Mouse (Mus musculus): ENCODE data around the gene Eva1c. TPM values are rescaled to one million over a fixed set of nuclear protein-coding genes. Genes with fewer than 3 reads are reported as not detected.

Gene Eva1c
- polyA plus RNA-seq, 1 experiment from 2014 or later: 1.2 TPM

- no peak for TF ChIP-seq CTCF (IDR thresholded peaks at IDR 0.05; ENCODE audit: low read depth)
- Histone ChIP-seq H3K9ac (ENCODE audit: low read depth, low read length) (no peak overlapping the region), H3K27me3 (ENCODE audit: insufficient read depth, low read length) (no peaks in the 10 kb centered on the region), H3K9me3 (replicated peaks; ENCODE audit: low read length) (no peaks in the 10 kb centered on the region), H3K27ac (no peak overlapping the region), H3K4me2 (ENCODE audit: low read length) (no peak overlapping the region), H3K4me1 (replicated peaks; ENCODE audit: insufficient read depth, low read length) (no peaks in the 10 kb centered on the region; the same call in 1 of the 2 replicates), H3K4me3 (replicated peaks; ENCODE audit: low read depth, low read length) (no peak overlapping the region), H3K36me3 (ENCODE audit: insufficient read depth, low read length) (no peaks in the 10 kb centered on the region)
- DNase-seq (ENCODE audit: low spot score) (no peak), ATAC-seq (replicated peaks; ENCODE audit: low FRiP score, low read depth) (no peak)
- WGBS: 70% methylated on average over 8 of the region's 8 CpGs
Observed at GRCm38 (mm10) chr16:90837431-90837830, 10.9 kb downstream of the Eva1c start.

GRCm38 (mm10) chr16:90842164-90842563 lies 15.6 kb downstream of the Eva1c start:
- ATAC-seq (replicated peaks; ENCODE audit: low FRiP score, low read depth) (no peak), DNase-seq (ENCODE audit: low spot score) (no peak)
- H3K9me3 ChIP-seq (replicated peaks; ENCODE audit: low read length): no peaks in the 10 kb centered on the region
- no peaks in the 10 kb centered on the region for H3K36me3 ChIP-seq (ENCODE audit: insufficient read depth, low read length)
- no peak overlapping the region for H3K4me2 ChIP-seq (ENCODE audit: low read length)
- H3K27me3 ChIP-seq (ENCODE audit: insufficient read depth, low read length): no peaks in the 10 kb centered on the region
- no peak overlapping the region for H3K4me3 ChIP-seq (replicated peaks; ENCODE audit: low read depth, low read length)
- no peaks in the 10 kb centered on the region; the same call in 1 of the 2 replicates for H3K4me1 ChIP-seq (replicated peaks; ENCODE audit: insufficient read depth, low read length)
- no peak overlapping the region for H3K27ac ChIP-seq
- TF ChIP-seq CTCF (IDR thresholded peaks at IDR 0.05; ENCODE audit: low read depth): no peak
- no peak overlapping the region for H3K9ac ChIP-seq (ENCODE audit: low read depth, low read length)
- WGBS: 52% methylated on average over 9 of the region's 9 CpGs

GRCm38 (mm10) chr16:90845038-90845437 lies 18.5 kb downstream of the Eva1c start:
- ATAC-seq (replicated peaks; ENCODE audit: low FRiP score, low read depth): no peak
- TF ChIP-seq CTCF (IDR thresholded peaks at IDR 0.05; ENCODE audit: low read depth): no peak
- no peaks in the 10 kb centered on the region for H3K27me3 ChIP-seq (ENCODE audit: insufficient read depth, low read length)
- H3K27ac ChIP-seq: no peak overlapping the region
- no peak overlapping the region for H3K4me2 ChIP-seq (ENCODE audit: low read length)
- no peaks in the 10 kb centered on the region; the same call in 1 of the 2 replicates for H3K4me1 ChIP-seq (replicated peaks; ENCODE audit: insufficient read depth, low read length)
- 75% methylated on average over 6 of the region's 6 CpGs for WGBS
- DNase-seq (ENCODE audit: low spot score): no peak
- H3K4me3 ChIP-seq (replicated peaks; ENCODE audit: low read depth, low read length): no peak overlapping the region
- H3K36me3 ChIP-seq (ENCODE audit: insufficient read depth, low read length): no peaks in the 10 kb centered on the region
- H3K9me3 ChIP-seq (replicated peaks; ENCODE audit: low read length): no peaks in the 10 kb centered on the region
- H3K9ac ChIP-seq (ENCODE audit: low read depth, low read length): no peak overlapping the region

- WGBS: 45% methylated on average over 13 of the region's 13 CpGs
- ATAC-seq (replicated peaks; ENCODE audit: low FRiP score, low read depth): no peak
- H3K9me3 ChIP-seq (replicated peaks; ENCODE audit: low read length): no peaks in the 10 kb centered on the region
- H3K4me3 ChIP-seq (replicated peaks; ENCODE audit: low read depth, low read length): no peak overlapping the region
- no peak for TF ChIP-seq CTCF (IDR thresholded peaks at IDR 0.05; ENCODE audit: low read depth)
- H3K27me3 ChIP-seq (ENCODE audit: insufficient read depth, low read length): no peaks in the 10 kb centered on the region
- no peaks in the 10 kb centered on the region; the same call in 1 of the 2 replicates for H3K4me1 ChIP-seq (replicated peaks; ENCODE audit: insufficient read depth, low read length)
- H3K9ac ChIP-seq (ENCODE audit: low read depth, low read length): no peak overlapping the region
- no peak overlapping the region for H3K4me2 ChIP-seq (ENCODE audit: low read length)
- no peak for DNase-seq (ENCODE audit: low spot score)
- no peak overlapping the region for H3K27ac ChIP-seq
- H3K36me3 ChIP-seq (ENCODE audit: insufficient read depth, low read length): no peaks in the 10 kb centered on the region
Observed at GRCm38 (mm10) chr16:90845591-90845990, 19.1 kb downstream of the Eva1c start.

- H3K4me2 ChIP-seq (ENCODE audit: low read length): no peak overlapping the region
- H3K4me1 ChIP-seq (replicated peaks; ENCODE audit: insufficient read depth, low read length): no peaks in the 10 kb centered on the region; the same call in 1 of the 2 replicates
- ATAC-seq (replicated peaks; ENCODE audit: low FRiP score, low read depth): no peak
- no peak for DNase-seq (ENCODE audit: low spot score)
- no peaks in the 10 kb centered on the region for H3K36me3 ChIP-seq (ENCODE audit: insufficient read depth, low read length)
- H3K9ac ChIP-seq (ENCODE audit: low read depth, low read length): no peak overlapping the region
- WGBS: 60% methylated on average over 7 of the region's 7 CpGs
- no peak overlapping the region; the same call in 1 of the 2 replicates for H3K27ac ChIP-seq
- H3K27me3 ChIP-seq (ENCODE audit: insufficient read depth, low read length): no peaks in the 10 kb centered on the region
- no peak overlapping the region for H3K4me3 ChIP-seq (replicated peaks; ENCODE audit: low read depth, low read length)
- TF ChIP-seq CTCF (IDR thresholded peaks at IDR 0.05; ENCODE audit: low read depth): no peak
- H3K9me3 ChIP-seq (replicated peaks; ENCODE audit: low read length): no peaks in the 10 kb centered on the region
Observed at GRCm38 (mm10) chr16:90848697-90849096, 22.2 kb downstream of the Eva1c start.

GRCm38 (mm10) chr16:90849262-90849661 lies 22.7 kb downstream of the Eva1c start:
- WGBS: 53% methylated on average over 12 of the region's 12 CpGs
- TF ChIP-seq CTCF (IDR thresholded peaks at IDR 0.05; ENCODE audit: low read depth): no peak
- no peaks in the 10 kb centered on the region for H3K27me3 ChIP-seq (ENCODE audit: insufficient read depth, low read length)
- no peaks in the 10 kb centered on the region; the same call in 1 of the 2 replicates for H3K4me1 ChIP-seq (replicated peaks; ENCODE audit: insufficient read depth, low read length)
- no peaks in the 10 kb centered on the region for H3K9me3 ChIP-seq (replicated peaks; ENCODE audit: low read length)
- ATAC-seq (replicated peaks; ENCODE audit: low FRiP score, low read depth): peak; percentile 43; the same call in 1 of the 2 replicates
- H3K9ac ChIP-seq (ENCODE audit: low read depth, low read length): no peak overlapping the region
- no peak overlapping the region for H3K4me2 ChIP-seq (ENCODE audit: low read length)
- H3K36me3 ChIP-seq (ENCODE audit: insufficient read depth, low read length): no peaks in the 10 kb centered on the region
- DNase-seq (ENCODE audit: low spot score): peak; percentile 40
- H3K27ac ChIP-seq: no peak overlapping the region
- H3K4me3 ChIP-seq (replicated peaks; ENCODE audit: low read depth, low read length): no peak overlapping the region

- H3K9me3 ChIP-seq (replicated peaks; ENCODE audit: low read length): no peaks in the 10 kb centered on the region
- no peaks in the 10 kb centered on the region for H3K27me3 ChIP-seq (ENCODE audit: insufficient read depth, low read length)
- WGBS: 61% methylated on average over 7 of the region's 7 CpGs
- no peak overlapping the region for H3K4me3 ChIP-seq (replicated peaks; ENCODE audit: low read depth, low read length)
- H3K4me1 ChIP-seq (replicated peaks; ENCODE audit: insufficient read depth, low read length): no peaks in the 10 kb centered on the region; the same call in 1 of the 2 replicates
- H3K9ac ChIP-seq (ENCODE audit: low read depth, low read length): no peak overlapping the region
- ATAC-seq (replicated peaks; ENCODE audit: low FRiP score, low read depth) (no peak), DNase-seq (ENCODE audit: low spot score) (no peak)
- no peak overlapping the region for H3K27ac ChIP-seq
- no peaks in the 10 kb centered on the region for H3K36me3 ChIP-seq (ENCODE audit: insufficient read depth, low read length)
- H3K4me2 ChIP-seq (ENCODE audit: low read length): no peak overlapping the region
- no peak for TF ChIP-seq CTCF (IDR thresholded peaks at IDR 0.05; ENCODE audit: low read depth)
Observed at GRCm38 (mm10) chr16:90850881-90851280, 24.4 kb downstream of the Eva1c start.

Data from kidney, postnatal 0 days (tissue).